Mouse (Mus musculus) lung, postnatal 14 days (tissue): ENCODE results near the gene Kif16b.
A peak's percentile ranks its signal among the peaks of the same experiment; 100 is the strongest.

Experiments
- DNase-seq: peaks from one replicate; pipeline ENCODE4 v3.0.0; 2021

Kif16b gene

GRCm38 (mm10) chr2:142584851-142585737 is 316.2 kb downstream of the Kif16b start:
- no peak for DNase-seq

GRCm38 (mm10) chr2:142580449-142580848 is 320.9 kb downstream of the Kif16b start:
- DNase-seq = no peak

DNA sequence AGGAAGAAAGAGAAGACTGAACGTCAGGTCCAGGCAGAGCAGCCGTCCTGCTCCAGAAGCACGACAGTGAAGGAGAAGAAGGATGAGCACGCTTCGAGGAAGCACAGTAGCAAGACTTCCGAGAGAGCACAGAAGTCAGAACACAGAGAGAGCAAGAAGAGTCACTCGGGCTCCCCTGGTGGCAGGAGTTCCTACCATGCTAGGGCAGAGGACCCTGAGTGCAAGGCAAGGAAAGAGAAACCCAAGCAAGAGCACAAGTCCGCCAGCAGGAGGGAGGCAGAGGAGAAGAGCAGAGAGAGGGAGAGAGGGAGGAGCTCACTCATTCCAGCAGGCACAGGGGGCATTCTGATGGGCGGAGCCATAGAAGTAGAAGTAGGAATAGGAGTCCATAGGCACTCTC is 323.9 kb downstream of the Kif16b start:
- DNase-seq = peak; percentile 1

GRCm38 (mm10) chr2:142569771-142570170 is 331.6 kb downstream of the Kif16b start:
- no peak for DNase-seq
